Mouse (Mus musculus) bone marrow, adult 2 months (tissue): ENCODE results near the gene Pdhx.

ENCODE experiments used
- CTCF ChIP-seq: fragments of 200-500 bp; IDR thresholded peaks from 2 replicates; pipeline ENCODE4 v1.5.1; 2011; ENCODE audit warnings: low read length, control low read depth; ENCODE audit not compliant: control insufficient read depth, insufficient read depth
- POLR2A ChIP-seq: fragments of 200-500 bp; IDR thresholded peaks from 2 replicates; pipeline ENCODE4 v1.6.1; 2011; ENCODE audit warnings: low read depth, mild to moderate bottlenecking, control low read depth, low read length, borderline replicate concordance; ENCODE audit not compliant: control insufficient read depth

GRCm38 (mm10) chr2:102971951-102972350, 101.4 kb downstream of the Pdhx start:
- TF ChIP-seq CTCF (no peak), POLR2A (no peak)
